Mouse (Mus musculus) layer of hippocampus, adult 18-20 months (tissue): ENCODE results near the gene Krt222. TPM values are rescaled to one million over a fixed set of nuclear protein-coding genes. Genes with fewer than 3 reads are reported as not detected.
"Not testable (repeated sequence)": the region's sequence is repeated elsewhere in the genome, so short reads cannot be mapped to it uniquely, and the experiment has no call there.

Experiments used
- DNase-seq, 2 experiments: peaks; one replicate each; pipeline ENCODE4 v3.0.0; 2022; ENCODE audit warnings: low spot score in 2 of 2
- long read RNA-seq: library from polyadenylated mRNA; stranded (forward); transcript quantifications from one replicate; pipeline ENCODE4 v2.0.0, GENCODE M21; 2021
- total RNA-seq, 2 experiments: library from RNA; stranded (reverse); gene quantifications; 2 replicates each; pipeline ENCODE4 v1.2.3; 2021

Gene Krt222
- 10 to 100 TPM; 22.1 to 24.5 TPM for total RNA-seq
- long read RNA-seq, transcript Krt222-201 (6 exons, 2,042 nt): minor isoform, 13 of 46 reads
- long read RNA-seq, transcript Krt222-202 (6 exons, 3,072 nt): major isoform, 29 of 46 reads
- long read RNA-seq, partial matches to known transcripts: 0 of 46 reads
- long read RNA-seq, other reads (novel, unspliced or antisense): 4 of 46 reads

DNA sequence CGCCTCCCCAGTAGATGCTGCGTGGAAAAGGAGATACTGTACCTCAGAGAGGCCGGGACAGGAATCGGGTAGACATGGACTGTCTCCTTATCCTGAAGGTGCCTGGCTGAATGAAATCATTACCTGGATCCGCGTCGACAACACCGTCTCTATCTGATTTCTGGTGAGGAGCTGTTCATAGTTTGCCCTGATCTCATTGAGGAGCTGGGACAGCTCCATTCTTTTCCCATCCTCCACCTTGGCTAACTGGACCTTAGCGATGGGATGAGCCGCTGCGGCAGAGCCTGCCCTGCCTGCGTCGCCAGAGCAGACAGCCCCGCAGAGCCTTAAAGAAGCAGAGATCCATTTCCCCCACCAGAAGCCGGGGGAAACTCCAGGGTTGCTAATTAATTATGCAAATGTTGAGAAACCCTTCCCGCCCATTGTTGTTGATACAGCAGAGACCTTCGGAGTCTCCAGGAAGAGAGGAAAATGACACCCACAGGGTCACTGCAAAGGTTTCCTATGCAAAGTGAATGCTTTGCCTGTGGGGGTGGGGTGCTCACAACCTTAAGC is at the start of gene Krt222:
Krt222 (minus strand) TSS at position 266 of the 555 bp plus-strand sequence.
- peak; percentile 19 to 29 for DNase-seq

DNA sequence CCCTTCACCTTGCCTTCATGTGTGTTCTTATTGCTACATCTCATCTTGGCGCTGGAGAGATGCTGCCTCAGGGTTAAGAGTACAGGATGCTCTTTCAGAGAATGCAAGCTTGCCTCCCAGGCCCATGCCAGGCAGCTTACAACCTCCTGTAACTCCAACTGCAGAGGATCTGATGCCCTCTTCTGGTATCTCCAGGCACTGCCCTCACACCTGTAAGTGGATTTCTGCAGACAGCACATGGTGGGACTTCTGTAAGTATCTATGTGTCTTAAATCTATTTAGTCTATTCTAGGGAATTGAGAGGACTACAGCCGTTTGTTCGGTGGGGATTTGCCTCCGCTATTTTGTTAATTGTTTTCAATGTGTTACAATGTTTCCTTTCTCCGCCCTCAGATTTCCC is 49.0 kb upstream of the Krt222 start:
- DNase-seq: peak in 1 of 2 experiments; percentile 39

- no peak for DNase-seq
Measured at GRCm38 (mm10) chr11:99284833-99285312, 41.0 kb upstream of the Krt222 start, which contains the start of gene Krt24. TSS of gene Krt24 (minus strand) at chr11:99285262.

DNA sequence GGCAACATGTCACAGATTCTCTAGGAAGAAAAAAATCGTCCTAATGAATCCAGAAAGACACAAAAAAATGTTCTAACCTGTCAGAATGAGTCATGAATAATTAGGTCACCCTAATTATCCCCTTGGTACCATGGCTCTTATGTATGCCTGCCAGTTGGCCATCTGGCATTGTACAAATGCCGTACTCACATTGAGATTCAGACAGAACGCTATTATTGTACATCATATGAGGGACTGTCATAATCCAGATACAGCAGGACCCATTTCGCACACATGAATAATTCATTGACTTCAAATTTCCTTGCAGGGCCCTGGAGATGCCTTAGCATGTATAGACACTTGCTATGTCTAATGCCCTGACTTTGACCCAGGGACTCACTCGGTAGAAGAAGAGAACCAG is 40.1 kb upstream of the Krt222 start:
- DNase-seq: peak; percentile 11 to 45

- no peak for DNase-seq
Measured at GRCm38 (mm10) chr11:99283334-99283733, 39.4 kb upstream of the Krt222 start.

DNA sequence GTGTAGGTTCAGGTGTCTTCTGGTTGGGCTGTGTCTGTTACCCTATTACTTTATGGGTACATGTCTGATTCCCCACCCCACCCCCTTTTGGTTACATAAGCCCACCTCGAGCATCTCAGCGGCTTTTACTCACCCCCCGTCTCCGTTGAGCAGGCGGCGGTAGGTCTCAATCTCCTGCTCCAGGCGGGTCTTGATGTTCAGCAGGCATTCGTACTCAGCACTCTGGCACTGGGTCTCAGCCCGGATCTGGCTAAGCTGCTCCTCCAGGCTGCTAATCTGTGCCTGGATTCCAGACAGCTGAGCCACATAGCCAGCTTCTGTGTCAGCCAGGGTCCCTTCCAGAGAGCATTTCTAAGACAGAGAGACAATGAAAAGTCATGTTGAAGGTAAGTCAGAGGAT is 37.2 kb upstream of the Krt222 start:
- no peak for DNase-seq

- no peak for DNase-seq
Measured at GRCm38 (mm10) chr11:99279986-99280385, 36.1 kb upstream of the Krt222 start.

- DNase-seq: no peak
Measured at GRCm38 (mm10) chr11:99276786-99277185, 32.9 kb upstream of the Krt222 start.

DNA sequence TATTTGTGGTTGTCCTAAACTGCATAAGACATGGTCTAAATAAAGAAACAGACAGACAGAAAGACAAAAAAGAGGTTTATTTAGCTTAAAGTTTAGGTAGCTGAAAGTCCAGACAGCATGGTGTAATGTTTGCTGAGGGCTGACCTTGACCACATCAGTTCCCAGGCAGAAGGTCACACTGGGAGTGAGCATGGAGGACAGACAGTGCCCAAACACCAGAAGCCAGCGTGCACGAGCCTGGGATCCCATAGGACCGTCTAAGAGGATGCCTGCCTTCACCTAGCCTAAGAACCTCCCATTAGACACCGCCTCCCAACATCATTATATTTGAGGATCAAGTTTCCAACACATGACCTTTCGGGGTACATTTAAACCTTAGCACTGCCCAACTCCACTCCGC is 31.7 kb upstream of the Krt222 start:
- DNase-seq: no peak

DNA sequence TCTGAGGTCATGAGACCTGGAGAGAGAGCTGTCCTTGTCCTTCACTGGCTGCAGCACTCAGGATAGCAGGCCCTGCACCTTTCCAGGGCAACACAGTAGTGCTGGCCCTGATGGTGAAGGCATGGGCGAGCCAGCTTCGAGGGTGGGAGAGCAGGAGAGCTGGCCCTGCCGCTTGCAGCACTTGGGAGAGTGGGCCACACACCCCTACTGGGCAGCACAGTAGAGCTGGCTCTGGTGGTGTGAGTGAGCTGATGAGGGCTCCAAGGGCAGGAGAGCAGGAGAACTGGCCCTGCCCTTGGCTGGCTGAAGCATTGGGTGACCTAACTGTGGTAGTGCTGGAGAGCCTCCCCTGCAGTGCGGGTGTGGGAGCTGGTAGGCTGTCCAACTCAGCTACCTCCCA is 28.8 kb upstream of the Krt222 start:
- no peak for DNase-seq

DNA sequence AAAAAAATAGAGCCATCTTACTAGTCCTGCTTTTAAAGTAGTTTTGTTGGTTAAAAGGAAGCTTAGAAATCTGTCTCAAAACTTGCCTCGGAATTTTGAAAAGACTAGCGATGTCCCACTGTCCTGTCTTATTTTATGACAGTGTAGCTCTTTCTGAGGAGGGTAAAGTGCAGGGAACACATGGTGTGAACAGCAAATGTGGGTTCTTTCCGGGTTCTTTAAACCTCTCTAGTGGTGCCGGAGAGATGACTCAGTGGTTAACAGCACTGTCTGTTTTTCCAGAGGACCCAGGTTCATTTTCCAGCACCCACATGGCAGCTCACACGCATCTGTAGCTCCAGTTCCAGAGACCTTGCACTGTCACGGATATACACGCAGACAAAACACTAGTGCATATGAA is 25.3 kb upstream of the Krt222 start:
- DNase-seq: no peak

DNA sequence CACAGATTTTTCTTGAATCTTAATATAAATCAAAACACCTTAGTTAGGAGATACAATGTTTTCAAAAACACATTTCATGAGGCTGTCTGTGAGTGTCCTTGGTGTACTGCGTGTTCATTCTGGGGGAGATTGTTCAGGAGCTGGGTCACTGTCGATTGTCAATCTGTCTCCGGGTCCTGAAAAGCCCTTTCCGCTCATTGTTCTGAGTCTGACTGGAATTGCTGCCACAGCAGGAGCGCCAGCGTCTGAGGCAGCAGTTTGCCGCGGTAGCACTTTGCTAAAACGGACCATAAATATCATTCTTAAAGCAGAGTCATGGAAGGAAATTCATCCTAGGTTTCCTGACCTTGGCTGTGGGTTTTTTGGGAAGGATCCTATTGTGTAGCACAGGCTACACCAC is 21.9 kb upstream of the Krt222 start:
- DNase-seq: no peak

DNA sequence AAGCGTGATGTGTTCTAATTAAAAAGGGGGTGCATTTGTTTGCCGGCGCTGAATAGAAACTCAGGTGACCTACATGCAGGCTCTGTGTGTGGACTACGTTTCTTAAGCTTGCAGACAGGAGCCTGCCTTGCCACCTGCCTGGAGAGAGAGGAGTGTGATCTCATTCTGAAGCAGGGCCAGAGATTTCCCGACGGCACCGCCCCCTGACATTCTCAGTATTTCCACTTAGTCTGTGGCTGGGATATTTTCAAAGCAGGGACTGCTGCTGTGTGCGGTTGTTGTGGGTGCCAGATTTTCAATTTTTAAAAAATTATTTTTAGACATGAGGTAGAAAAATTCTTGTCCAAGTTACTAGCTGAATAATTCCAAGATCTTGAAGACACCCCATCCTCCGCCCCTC is 21.3 kb upstream of the Krt222 start:
- DNase-seq: peak; percentile 24 to 40

DNA sequence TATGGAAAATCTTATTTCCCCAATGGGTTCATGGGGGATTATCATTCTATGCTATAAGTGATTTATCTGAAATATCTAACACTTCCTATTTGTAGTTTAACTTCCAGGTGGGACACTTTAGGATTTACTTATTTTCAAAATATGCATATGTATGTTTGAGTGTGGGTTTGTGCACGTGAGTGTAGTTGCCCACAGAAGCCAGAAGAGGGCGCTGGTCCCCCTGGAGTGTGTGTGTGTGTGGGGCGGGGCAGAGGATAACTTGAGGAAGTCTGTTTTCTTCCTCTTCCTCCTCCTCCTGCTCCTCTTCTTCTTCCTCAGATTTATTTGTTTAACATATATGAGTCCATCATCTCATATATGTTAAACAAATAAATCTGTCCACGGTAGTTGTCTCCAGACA is 12.3 kb upstream of the Krt222 start:
- no peak for DNase-seq

GRCm38 (mm10) chr11:99255316-99255715 is 11.4 kb upstream of the Krt222 start:
- no peak for DNase-seq

GRCm38 (mm10) chr11:99253893-99254292 is 10.0 kb upstream of the Krt222 start:
- no peak for DNase-seq

DNA sequence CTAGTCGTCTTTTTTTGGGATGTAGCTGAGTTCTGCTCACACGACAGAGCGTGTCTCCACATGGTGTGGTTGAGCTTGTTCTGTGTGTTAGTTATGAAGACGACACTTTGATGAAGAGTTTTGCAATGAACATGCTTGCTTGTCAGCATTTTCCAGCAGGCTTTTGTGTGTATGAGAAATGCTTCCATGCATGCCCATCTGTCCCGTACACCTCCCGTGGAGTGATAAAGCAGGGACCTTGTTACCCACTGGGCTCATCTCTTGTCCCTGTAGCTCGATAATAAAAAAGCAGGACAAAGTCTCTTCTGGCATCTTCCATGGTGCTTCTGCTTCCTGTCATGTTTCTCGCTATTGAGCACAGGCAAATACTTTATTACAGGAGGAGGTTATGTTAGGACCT is 8.8 kb upstream of the Krt222 start:
- DNase-seq: no peak

- no peak for DNase-seq
Measured at GRCm38 (mm10) chr11:99250666-99251065, 6.8 kb upstream of the Krt222 start.

- DNase-seq: peak; percentile 22 to 66
Measured at GRCm38 (mm10) chr11:99250241-99250640, 6.4 kb upstream of the Krt222 start.

DNA sequence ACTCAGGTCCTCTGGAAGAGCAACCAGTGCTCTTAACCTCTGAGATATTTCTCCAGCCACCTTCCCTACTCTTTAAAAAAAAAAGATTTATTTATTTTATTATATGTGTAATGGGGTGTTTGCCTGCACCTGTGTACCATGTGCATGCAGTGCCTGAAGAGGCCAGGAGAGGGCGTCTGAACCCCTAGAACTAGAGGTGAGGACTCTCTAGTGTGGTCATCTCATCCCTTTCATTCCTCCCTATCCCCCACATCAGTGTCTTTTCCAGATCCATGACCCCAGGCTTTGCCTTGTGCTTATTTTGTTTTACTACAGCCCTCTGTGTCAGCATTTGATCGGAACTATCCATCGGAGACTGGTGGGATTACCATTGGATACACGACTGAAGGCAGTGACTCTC is 5.2 kb upstream of the Krt222 start:
- DNase-seq: no peak

DNA sequence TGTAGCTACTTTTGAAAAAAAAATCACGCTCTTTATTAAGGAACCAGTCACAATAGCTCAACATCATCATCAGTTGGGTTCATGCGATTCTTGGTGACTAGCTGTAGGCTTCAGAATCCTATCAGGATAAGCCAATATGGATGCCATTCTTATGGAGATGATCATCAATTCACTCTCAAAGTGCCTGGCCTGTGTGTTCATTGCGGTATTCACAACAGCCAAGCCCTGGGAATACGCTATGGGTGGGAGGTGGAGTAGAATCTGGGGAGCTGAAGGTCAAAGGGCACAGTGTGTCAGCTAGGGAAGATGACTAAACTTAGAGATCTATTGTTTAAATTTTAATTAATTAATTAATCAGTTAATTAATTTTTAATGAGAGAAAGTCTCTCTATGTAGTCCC is 4.0 kb upstream of the Krt222 start:
- DNase-seq: no peak

GRCm38 (mm10) chr11:99244519-99244918 is 634 bp upstream of the Krt222 start:
- DNase-seq: not testable (repeated sequence)

GRCm38 (mm10) chr11:99243200-99243819 is 575 bp downstream of the Krt222 start:
- DNase-seq: no peak
